Mouse (Mus musculus) CH12F3 (cell line): ENCODE results near the gene Psmd6.

Source experiments
- in situ Hi-C: fragments of 300-500 bp; cut with MboI; formaldehyde crosslinking; loops from 2 replicates; pipeline ENCODE4 v1.14.3; 2020; ENCODE audit warnings: low sequenced_read_pairs

The Psmd6 gene

GRCm38 (mm10) chr14:14120230-14121096 is at the start of gene Psmd6:
Gene Psmd6, minus strand, starts transcription at chr14:14120984.
- in situ Hi-C loops = no loop called here

DNA sequence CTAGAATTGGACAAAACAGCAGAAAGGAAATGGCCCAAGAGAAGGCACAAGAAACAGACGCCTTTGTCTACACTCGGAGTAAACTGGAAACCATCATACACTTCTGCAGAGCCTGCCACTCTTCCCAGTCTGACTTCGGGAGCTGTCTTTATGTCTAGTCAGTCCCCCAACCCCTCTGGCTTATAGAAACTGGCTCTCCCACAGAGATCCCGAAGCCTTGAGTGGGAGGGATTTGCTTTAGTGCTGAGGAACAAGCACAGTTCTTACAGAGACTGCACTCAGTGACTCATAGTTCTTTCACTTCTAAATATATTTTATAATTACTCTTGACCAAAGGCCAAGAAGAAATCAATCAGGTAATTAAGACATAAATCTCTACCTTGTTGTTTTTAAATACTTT is 10.1 kb downstream of the Psmd6 start:
- in situ Hi-C loops = no loop called here

DNA sequence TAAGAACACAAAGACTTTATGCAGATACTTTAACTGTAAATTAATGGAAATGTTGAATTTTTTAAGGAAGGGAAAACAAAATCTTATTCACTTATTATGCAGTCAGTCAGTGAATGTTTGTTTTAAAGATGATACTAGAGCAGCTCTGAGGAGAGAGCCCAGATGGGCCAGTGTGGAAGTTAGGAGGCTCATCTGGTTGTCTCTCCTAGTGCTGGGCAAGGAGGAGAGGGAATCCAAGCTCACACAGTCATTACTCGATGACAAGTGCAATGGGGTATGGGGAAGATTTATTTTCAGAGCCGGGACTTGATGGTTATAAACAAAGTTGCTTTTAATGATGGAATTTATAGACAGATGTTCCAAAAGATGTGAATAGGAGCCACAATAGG is 15.9 kb downstream of the Psmd6 start:
- in situ Hi-C loops = no loop called here

DNA sequence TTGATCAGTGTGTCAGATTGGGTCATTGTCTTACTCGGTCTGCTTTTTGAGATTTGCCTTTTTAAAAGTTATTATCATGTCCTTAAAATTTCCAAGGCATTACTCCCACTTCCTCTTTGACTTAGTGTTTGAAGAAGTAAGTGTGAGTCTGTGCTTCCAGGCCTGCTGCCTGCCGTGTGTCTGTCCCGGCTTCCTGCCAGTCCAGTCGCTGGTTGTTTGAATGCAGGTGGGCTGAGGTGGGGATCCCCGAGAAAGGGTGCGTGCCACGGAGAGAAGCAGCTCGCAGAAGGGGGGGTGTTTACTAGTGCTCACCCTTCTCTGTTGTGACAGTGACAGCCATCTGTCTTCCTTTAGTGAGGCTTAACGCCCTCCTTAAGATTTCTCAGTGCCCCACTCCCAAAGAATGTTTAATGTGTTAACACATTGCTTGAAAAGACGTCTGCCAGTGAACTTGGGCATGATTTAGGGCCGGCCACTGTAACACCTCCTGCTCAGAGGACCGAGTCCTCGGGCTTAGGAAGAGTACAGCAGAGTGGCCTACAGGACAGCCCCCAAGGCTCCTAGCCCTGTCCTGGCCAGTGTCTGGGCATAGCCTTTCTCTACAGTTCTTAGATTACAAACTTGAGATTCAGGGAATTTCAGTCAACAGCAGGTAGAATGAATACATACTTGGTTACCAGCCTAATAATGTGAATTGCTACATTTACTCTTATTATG is 16.4 kb downstream of the Psmd6 start:
- in situ Hi-C loops = no loop called here

GRCm38 (mm10) chr14:14101296-14101695 is 19.5 kb downstream of the Psmd6 start:
- in situ Hi-C loops = no loop called here

- in situ Hi-C loops = no loop called here
Observed at GRCm38 (mm10) chr14:14100773-14101280, 20.0 kb downstream of the Psmd6 start.

GRCm38 (mm10) chr14:14098330-14098980 is 22.3 kb downstream of the Psmd6 start:
- in situ Hi-C loops = no loop called here

DNA sequence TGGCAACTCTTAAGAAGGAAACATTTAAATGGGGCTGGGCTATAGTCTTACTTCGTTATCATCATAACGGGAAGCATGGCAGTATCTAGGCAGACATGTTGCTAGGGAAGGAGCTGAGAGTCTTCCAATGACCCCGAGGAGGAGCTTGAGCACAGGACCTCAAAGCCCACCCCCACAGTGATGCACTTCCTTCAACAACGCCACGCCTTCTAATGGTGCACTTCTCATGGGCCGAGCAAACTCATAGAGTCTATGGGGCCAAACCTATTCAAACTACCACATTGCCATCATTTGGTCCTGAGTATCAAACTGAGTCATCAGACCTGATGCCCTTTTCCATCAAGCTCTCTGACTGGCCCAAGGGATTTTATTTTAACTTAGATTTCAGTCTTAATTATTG is 30.2 kb downstream of the Psmd6 start:
- in situ Hi-C loops = no loop called here

DNA sequence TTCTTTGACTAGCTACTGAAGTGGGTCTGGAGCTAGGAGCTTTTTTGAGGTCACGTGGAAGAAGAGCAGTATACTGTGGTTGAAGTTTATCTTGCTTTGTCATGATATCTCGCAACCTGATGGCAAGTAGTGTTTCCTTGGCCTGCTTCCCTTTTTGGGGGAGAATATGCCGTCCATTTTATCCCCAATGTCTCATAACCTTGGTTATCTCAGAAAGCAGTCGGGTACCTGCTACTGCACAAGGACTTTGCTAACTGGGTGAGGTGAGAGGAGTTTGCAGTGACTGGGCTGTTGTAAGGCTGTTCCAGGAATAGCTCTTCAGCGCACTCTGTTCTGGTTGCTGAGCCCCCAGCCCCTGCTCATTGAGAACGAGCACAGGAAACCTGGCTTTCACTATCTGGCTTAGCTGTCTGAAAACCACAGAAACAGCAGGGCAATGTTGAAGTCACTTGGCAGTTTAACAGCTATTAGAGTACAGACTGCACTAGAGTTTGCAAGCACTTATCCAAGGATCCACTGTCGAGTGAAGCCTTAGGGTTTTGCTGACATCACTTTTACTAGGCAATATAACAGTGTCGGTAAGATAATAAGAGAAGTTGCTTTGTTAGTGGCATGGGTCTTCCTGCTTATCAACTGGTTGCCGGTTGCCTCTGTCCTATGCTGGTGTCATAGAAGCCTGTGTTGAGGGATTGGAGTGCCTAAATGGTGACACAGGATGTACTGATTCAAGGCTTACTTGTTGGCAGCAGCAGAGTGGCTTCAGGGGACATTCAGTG is 32.6 kb downstream of the Psmd6 start:
- in situ Hi-C loops = no loop called here

DNA sequence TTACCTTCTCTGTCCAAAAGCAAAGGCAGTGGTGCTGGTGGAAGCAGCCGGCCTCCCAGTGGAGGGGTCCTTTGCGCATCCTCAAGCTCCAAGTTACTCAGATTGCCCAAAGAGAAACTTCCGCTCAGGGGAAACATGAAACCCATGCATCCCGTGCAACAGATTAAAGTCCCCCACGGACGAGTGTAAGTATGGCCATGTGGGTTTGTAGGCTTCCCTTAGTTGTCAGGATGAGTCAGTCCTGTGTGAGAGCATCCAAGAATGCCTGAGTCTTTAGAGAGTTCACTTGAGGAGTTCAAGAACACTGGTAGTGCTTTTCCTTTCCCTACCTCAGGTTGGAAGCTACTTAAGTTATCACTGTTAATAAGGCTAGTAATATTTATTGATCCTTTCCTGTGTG is 33.4 kb downstream of the Psmd6 start:
- in situ Hi-C loops = no loop called here

GRCm38 (mm10) chr14:14086711-14087263 is 34.0 kb downstream of the Psmd6 start:
- in situ Hi-C loops = no loop called here

- in situ Hi-C loops = no loop called here
Observed at GRCm38 (mm10) chr14:14083811-14084210, 37.0 kb downstream of the Psmd6 start.

DNA sequence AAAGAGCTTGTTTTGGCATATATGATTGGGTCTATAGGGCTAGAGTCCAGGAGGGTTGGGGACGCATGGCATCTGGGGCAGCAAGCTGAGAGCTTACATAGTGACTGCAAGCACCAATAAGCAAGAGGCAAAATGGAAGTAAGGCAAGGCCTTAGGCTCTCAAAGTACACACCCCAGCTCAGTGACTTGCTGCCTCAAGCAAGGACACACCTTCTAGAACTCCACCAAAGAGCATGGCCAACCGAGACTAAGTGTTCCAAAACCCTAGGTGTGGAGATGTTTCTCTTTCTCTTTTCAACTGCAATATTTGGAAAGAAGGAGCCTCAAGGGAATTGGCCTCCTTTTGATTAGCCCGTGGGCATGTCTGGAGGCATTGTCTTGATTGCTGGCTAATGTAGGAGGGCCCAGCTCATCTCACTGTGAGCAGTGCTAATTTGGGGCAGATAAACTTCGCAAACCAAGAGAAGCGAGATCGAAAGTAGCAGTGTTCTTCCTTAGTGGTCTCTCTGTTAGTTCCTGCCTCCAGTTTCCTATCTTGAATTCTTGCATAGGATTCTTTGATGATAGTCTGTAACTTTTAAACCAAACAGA is 40.1 kb downstream of the Psmd6 start:
- in situ Hi-C loops = no loop called here

GRCm38 (mm10) chr14:14071456-14071855 is 49.3 kb downstream of the Psmd6 start:
- in situ Hi-C loops = no loop called here

GRCm38 (mm10) chr14:14070541-14071315 is 50.1 kb downstream of the Psmd6 start:
- in situ Hi-C loops = no loop called here

GRCm38 (mm10) chr14:14068553-14068952 is 52.2 kb downstream of the Psmd6 start:
- in situ Hi-C loops = no loop called here

DNA sequence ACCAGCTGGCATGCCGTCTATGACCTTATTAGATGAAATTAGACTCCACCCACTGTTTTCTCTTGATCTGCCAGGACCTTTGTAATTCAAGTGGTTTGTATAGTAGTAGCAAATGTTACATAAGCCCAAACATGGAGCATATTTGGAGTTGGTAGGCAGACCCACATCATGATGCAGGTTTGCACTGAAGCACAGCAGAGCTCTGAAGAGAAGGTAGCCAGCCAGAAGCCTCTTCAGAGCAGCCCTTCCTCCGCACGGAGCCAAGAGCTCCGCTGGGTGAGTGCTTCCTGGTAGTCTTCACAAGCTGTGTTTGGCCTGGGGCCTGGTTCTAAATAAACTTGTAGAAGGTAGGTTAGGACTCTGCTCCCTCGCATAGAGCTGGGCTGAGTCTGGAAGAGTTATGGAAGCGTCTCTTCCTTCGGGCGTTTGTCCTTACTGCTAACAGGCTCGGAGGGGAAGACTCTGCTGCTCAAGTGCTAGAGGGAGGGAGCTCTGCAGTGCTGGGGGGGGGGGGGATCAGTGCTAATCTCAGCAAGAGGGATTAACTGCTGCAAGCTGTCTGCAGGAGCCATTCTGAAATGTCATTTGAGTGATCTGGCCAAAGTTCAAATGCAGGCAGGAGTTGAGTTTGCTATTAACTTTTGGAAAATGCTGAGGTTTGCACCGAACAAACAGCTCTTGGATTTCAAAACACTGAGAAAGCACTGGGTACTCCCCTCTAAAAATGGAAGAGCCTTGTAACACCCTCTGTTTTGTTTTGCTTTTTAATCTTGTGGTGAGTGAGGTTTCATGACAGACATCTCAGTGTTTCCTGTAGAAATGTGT is 52.9 kb downstream of the Psmd6 start:
- in situ Hi-C loops = no loop called here

DNA sequence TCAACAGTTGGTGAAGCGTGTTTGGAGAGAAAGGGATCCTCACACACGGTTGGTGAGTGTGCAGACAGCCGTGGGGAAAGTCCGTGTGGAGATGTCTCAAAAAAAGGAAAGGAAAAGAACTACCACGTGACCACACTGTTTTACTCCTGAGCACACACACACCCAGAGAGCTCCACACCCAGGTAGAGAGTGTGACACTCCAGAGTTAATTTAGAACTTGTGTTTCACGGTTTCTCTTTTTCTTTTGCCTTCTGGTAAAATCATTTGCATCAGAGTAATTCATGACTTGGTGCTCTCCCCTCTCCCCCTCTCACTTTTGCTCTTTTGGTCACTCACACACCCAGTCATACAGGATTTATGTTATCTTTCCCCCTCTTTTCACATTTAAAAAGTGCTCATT is 54.5 kb downstream of the Psmd6 start:
- in situ Hi-C loops = no loop called here

DNA sequence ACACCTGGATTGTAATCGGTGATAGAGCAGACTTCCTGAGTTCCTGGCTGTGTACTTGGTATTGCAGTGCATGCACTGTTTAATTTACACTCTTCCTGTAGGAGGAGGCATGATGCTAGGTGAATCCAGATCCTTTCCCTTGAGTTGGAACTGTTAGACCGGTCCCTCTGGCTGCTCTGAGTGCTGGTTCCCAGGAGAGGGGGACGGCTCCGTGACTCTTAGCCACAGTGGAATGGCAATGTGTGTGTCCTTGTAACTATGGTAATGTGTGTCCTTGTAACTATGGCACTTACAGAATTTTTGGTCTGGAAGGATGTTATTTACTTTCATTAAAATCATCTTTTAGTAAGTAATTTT is 55.7 kb downstream of the Psmd6 start:
- in situ Hi-C loops = no loop called here
